Mouse (Mus musculus): ENCODE results near the gene Rnf13. TPM values are rescaled to one million over a fixed set of nuclear protein-coding genes. Genes with fewer than 3 reads are reported as not detected.
A peak's percentile ranks its signal among the peaks of the same experiment; 100 is the strongest.

The Rnf13 gene
- total and polyA plus RNA-seq, 3 experiments, result 61.2 to 83.2 (median 73.6) TPM

DNA sequence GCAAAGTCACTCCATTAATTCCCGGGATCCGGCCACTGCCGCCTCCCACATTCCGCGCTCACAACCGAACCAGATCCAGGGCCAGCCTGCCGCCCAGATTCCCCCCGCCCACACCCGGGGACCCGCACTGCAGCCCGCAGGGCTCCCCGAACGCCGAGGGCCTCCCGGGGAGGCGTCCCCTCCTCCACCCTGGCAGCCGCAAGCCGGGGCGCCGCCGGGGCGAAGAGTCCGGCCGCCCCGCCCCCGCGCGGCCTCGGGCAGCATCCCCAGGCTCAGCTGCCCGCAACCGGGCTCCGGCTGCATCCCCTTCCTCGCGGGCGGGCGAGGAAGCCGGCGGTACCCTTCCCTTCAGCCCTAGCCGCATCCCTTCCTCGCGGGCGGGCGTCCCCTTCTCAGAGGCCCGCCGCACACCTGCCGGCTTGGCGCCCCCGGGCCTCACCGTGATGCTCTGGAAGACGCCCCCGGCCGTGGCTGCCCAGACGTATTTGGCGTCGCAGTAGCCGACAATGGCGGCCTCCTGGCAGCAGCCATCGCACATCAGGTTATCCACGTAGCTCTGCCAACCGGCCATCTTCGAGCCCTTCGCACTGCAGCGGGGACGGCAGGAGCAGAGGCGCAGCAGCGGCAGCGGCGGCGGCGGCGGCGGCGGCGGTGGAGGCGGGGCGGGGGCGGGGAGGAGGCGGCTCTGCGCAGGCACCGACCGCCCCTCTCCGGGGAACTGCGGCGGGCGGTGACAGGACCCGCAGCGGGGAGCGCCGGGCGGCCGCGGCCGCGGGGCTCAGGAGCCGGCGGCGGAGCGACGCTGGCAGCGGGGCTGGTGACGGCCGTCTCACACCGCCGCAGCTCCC, 111.3 kb downstream of the Rnf13 start:
- peaks cover 2% of the 10 kb centered on the region; the same call in 1 of the 2 replicates for H3K4me1 ChIP-seq (ENCODE audit: control insufficient read depth, insufficient read depth, low read length)
- peak overlapping the region; percentile 64 for H3K27ac ChIP-seq
- no peaks in the 10 kb centered on the region for H3K27me3 ChIP-seq (ENCODE audit: control insufficient read depth, insufficient read depth, low read length)
- H3K9ac ChIP-seq (ENCODE audit: low read depth, low read length), result peak overlapping the region; percentile 93
- intact Hi-C loops (cut with DNase I), result loop anchor here (5.0 to 10.0 kb wide), 5 partner anchors 110 to 730 kb away; partner anchors contain the start of genes Eif2a, Rnf13, Selenot and Serp1
- peak; percentile 80 for DNase-seq
- H3K79me2 ChIP-seq (replicated peaks; ENCODE audit: control insufficient read depth, insufficient read depth, low read length), result no peaks in the 10 kb centered on the region
- WGBS, result under 1% methylated on average over 87 of the region's 104 CpGs
- peak overlapping the region; percentile 78 for H3K4me3 ChIP-seq
- H3K36me3 ChIP-seq (ENCODE audit: control insufficient read depth, insufficient read depth, low read length), result peaks cover 4% of the 10 kb centered on the region; the same call in 1 of the 2 replicates
- TF ChIP-seq POLR2A (IDR thresholded peaks at IDR 0.05; ENCODE audit: insufficient read depth, low read depth, low read length) (0 out of 2 replicates have a peak, but pooled peaks have one; percentile 14), CTCF (IDR thresholded peaks at IDR 0.05) (no peak)

GRCm38 (mm10) chr3:57847760-57848185, 111.9 kb downstream of the Rnf13 start, which contains the start of gene Pfn2:
Pfn2 (minus strand) TSS chr3:57848079.
- Histone ChIP-seq H3K9ac (ENCODE audit: low read depth, low read length) (peak within 1 kb of the TSS; percentile 93), H3K4me3 (peak within 1 kb of the TSS; percentile 78), H3K27ac (peak within 1 kb of the TSS; percentile 64), H3K27me3 (ENCODE audit: control insufficient read depth, insufficient read depth, low read length) (no peaks in the 10 kb centered on the region), H3K4me1 (ENCODE audit: control insufficient read depth, insufficient read depth, low read length) (peaks cover 2% of the 10 kb centered on the region; the same call in 1 of the 2 replicates), H3K79me2 (replicated peaks; ENCODE audit: control insufficient read depth, insufficient read depth, low read length) (no peaks in the 10 kb centered on the region), H3K36me3 (ENCODE audit: control insufficient read depth, insufficient read depth, low read length) (peaks cover 4% of the 10 kb centered on the region; the same call in 1 of the 2 replicates)
- WGBS, result 2% methylated on average over 51 of the region's 52 CpGs
- intact Hi-C loops (cut with DNase I), result loop anchor here (5.0 to 10.0 kb wide), 5 partner anchors 110 to 730 kb away; partner anchors contain the start of genes Eif2a, Rnf13, Selenot and Serp1
- no peak for DNase-seq
- TF ChIP-seq CTCF (IDR thresholded peaks at IDR 0.05) (no peak), POLR2A (IDR thresholded peaks at IDR 0.05; ENCODE audit: insufficient read depth, low read depth, low read length) (no peak), EP300 (IDR thresholded peaks at IDR 0.05; ENCODE audit: insufficient read depth, low read depth, low read length) (no peak)

- Histone ChIP-seq H3K36me3 (ENCODE audit: control insufficient read depth, insufficient read depth, low read length) (no peaks in the 10 kb centered on the region), H3K9ac (ENCODE audit: low read depth, low read length) (no peak overlapping the region), H3K4me3 (no peak overlapping the region), H3K27me3 (ENCODE audit: control insufficient read depth, insufficient read depth, low read length) (no peaks in the 10 kb centered on the region), H3K4me1 (ENCODE audit: control insufficient read depth, insufficient read depth, low read length) (no peaks in the 10 kb centered on the region), H3K27ac (no peak overlapping the region), H3K79me2 (replicated peaks; ENCODE audit: control insufficient read depth, insufficient read depth, low read length) (no peaks in the 10 kb centered on the region)
- WGBS, result 52% methylated on average over 3 of the region's 3 CpGs
- intact Hi-C loops (cut with DNase I), result no loop called here
- TF ChIP-seq CTCF (IDR thresholded peaks at IDR 0.05) (no peak), EP300 (IDR thresholded peaks at IDR 0.05; ENCODE audit: insufficient read depth, low read depth, low read length) (no peak), POLR2A (IDR thresholded peaks at IDR 0.05; ENCODE audit: insufficient read depth, low read depth, low read length) (no peak)
- no peak for DNase-seq
Observed at GRCm38 (mm10) chr3:57882945-57883344, 147.1 kb downstream of the Rnf13 start.

Other genes starting within 250 kb of the Rnf13 start
- gene Wwtr1, start 160.2 kb upstream of the Rnf13 start, total RNA-seq (2021), result 10 to 100 TPM; 46.5 to 49.1 TPM
- gene Wwtr1, start 160.2 kb upstream of the Rnf13 start, polyA plus RNA-seq (2012; rRNA removed), result 28.2 and 40.6 TPM in 2 replicates
- 10 to 100 TPM; 12.2 to 13.9 TPM for gene Commd2, start 84.3 kb upstream of the Rnf13 start, total RNA-seq (2021)
- gene Commd2, start 84.3 kb upstream of the Rnf13 start, polyA plus RNA-seq (2012; rRNA removed), result 11.9 and 19.4 TPM in 2 replicates
- gene Ankub1, start 43.3 kb upstream of the Rnf13 start, total RNA-seq (2021), result not detected
- 0.12 TPM in 1 of 2 replicates, not detected in the other for gene Ankub1, start 43.3 kb upstream of the Rnf13 start, polyA plus RNA-seq (2012; rRNA removed)
- 10 to 100 TPM; 36.2 to 37.0 TPM for gene Pfn2, start 112.0 kb downstream of the Rnf13 start, total RNA-seq (2021)
- gene Pfn2, start 112.0 kb downstream of the Rnf13 start, polyA plus RNA-seq (2012; rRNA removed), result 26.9 and 55.6 TPM in 2 replicates